Mouse (Mus musculus) olfactory bulb, adult 2 months (tissue): Measurements from ENCODE around the gene Otoa.

Experiments used
- CTCF ChIP-seq: fragments of 200-500 bp; IDR thresholded peaks from 2 replicates; pipeline ENCODE4 v1.5.1; 2012; ENCODE audit warnings: low read depth, mild to moderate bottlenecking, low read length, moderate library complexity; ENCODE audit not compliant: insufficient read depth
- POLR2A ChIP-seq: fragments of 200-500 bp; IDR thresholded peaks from 2 replicates; pipeline ENCODE4 v1.6.1; 2012; ENCODE audit warnings: mild to moderate bottlenecking, low read depth, low read length, moderate library complexity; ENCODE audit not compliant: insufficient read depth

GRCm38 (mm10) chr7:121152186-121152585 lies 70.7 kb downstream of the Otoa start:
- TF ChIP-seq CTCF (no peak), POLR2A (no peak)
